Mouse (Mus musculus): ENCODE measurements around the gene Zcwpw1.

DNA sequence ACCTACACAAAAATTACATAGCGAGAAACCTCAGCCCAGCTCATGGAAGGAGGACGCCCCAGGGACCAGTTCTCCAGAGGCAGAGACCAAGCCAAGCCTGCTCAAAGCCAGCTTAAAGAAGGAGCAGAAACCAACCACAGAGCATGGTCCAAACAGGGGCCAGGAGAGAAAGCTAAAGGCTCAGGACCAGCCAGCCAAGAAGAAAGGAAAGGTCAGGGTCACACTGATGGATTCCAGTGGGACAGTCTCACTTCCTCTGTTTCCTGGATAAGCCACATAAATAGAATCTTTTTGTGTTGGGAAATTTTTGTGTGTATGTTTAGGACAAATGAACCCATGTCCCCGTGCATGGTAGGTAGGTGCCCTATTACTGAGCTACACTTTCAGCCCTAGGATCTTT is 9.0 kb downstream of the Zcwpw1 start:
- no peak for TF ChIP-seq POLR2A (IDR thresholded peaks at IDR 0.05; ENCODE audit: insufficient read depth, low read length)
- TF ChIP-seq EP300 (IDR thresholded peaks at IDR 0.05; ENCODE audit: insufficient read depth, low read depth, low read length) = no peak
